Mouse (Mus musculus) gastrocnemius, adult 2 months (tissue): ENCODE results near the gene Id1. TPM values are rescaled to one million over a fixed set of nuclear protein-coding genes. Genes with fewer than 3 reads are reported as not detected.

Experiments
- DNase-seq: peaks from one replicate; pipeline ENCODE4 v3.0.0; 2022
- H3K27ac ChIP-seq: fragments of 200-600 bp; 2 replicates; pipeline ENCODE4 v1.8.1; 2022; ENCODE audit warnings: mild to moderate bottlenecking
- H3K4me3 ChIP-seq: fragments of 200-600 bp; 2 replicates; pipeline ENCODE4 v1.8.1; 2022; ENCODE audit warnings: mild to moderate bottlenecking, moderate library complexity
- CTCF ChIP-seq: fragments of 200-600 bp; IDR thresholded peaks from 2 replicates; pipeline ENCODE4 v1.8.1; 2022; ENCODE audit warnings: antibody characterized with exemption, mild to moderate bottlenecking, moderate library complexity
- intact Hi-C: fragments of 180-260 bp; cut with DNase I; formaldehyde crosslinking; loops from one replicate; pipeline ENCODE4 v1.15.1; 2025
- total RNA-seq, 2 experiments: library from RNA; stranded (reverse); gene quantifications; 2 replicates each; pipeline ENCODE4 v1.2.3; 2021

The Id1 gene
- total RNA-seq, 2 experiments from 2014 or later: 6.7 to 26.8 TPM

GRCm38 (mm10) chr2:152764172-152765044 lies 28.4 kb downstream of the Id1 start:
- TF ChIP-seq CTCF: no peak
- intact Hi-C loops: no loop called here
- no peak for DNase-seq
- peak overlapping the region; percentile 46 for H3K27ac ChIP-seq
- no peak overlapping the region for H3K4me3 ChIP-seq

GRCm38 (mm10) chr2:152765045-152765674 lies 29.1 kb downstream of the Id1 start:
- DNase-seq: no peak
- intact Hi-C loops: no loop called here
- Histone ChIP-seq H3K4me3 (no peak overlapping the region), H3K27ac (no peak overlapping the region)
- TF ChIP-seq CTCF: no peak

- Histone ChIP-seq H3K4me3 (peak overlapping the region; percentile 43), H3K27ac (peak overlapping the region; percentile 6)
- peak; percentile 93 for DNase-seq
- peak; percentile 96; the same call in 1 of the 2 replicates for TF ChIP-seq CTCF
- intact Hi-C loops: loop anchor here (1.0 to 2.0 kb wide), 2 partner anchors 64 to 70 kb away; no protein-coding TSS in a partner anchor
These were observed 30.5 kb downstream of the Id1 start for GRCm38 (mm10) chr2:152766387-152767123.

GRCm38 (mm10) chr2:152767618-152768271 lies 31.7 kb downstream of the Id1 start:
- Histone ChIP-seq H3K27ac (peak overlapping the region; percentile 3; the same call in 1 of the 2 replicates), H3K4me3 (no peak overlapping the region)
- TF ChIP-seq CTCF: peak; percentile 63
- peak; percentile 57 for DNase-seq
- intact Hi-C loops: loop anchor here (2.0 kb wide), 1 partner anchor 71 kb away; no protein-coding TSS in a partner anchor

- no peak for DNase-seq
- no peak overlapping the region for H3K4me3 ChIP-seq
- H3K27ac ChIP-seq: no peak overlapping the region
- intact Hi-C loops: no loop called here
- TF ChIP-seq CTCF: no peak
These were observed 33.6 kb downstream of the Id1 start for GRCm38 (mm10) chr2:152769677-152770076.

- intact Hi-C loops: no loop called here
- DNase-seq: no peak
- Histone ChIP-seq H3K4me3 (no peak overlapping the region), H3K27ac (no peak overlapping the region)
- TF ChIP-seq CTCF: no peak
These were observed 35.5 kb downstream of the Id1 start for GRCm38 (mm10) chr2:152771571-152771970.

- no peak for DNase-seq
- Histone ChIP-seq H3K27ac (no peak overlapping the region), H3K4me3 (no peak overlapping the region)
- intact Hi-C loops: no loop called here
- TF ChIP-seq CTCF: no peak
These were observed 36.2 kb downstream of the Id1 start for GRCm38 (mm10) chr2:152772231-152772630.

GRCm38 (mm10) chr2:152775357-152775756 lies 39.3 kb downstream of the Id1 start:
- intact Hi-C loops: no loop called here
- no peak overlapping the region for H3K27ac ChIP-seq

GRCm38 (mm10) chr2:152776019-152776418 lies 40.0 kb downstream of the Id1 start:
- no peak for DNase-seq
- intact Hi-C loops: no loop called here
- H3K27ac ChIP-seq: no peak overlapping the region
- H3K4me3 ChIP-seq: no peak overlapping the region
- no peak for TF ChIP-seq CTCF

More at GRCm38 (mm10) chr2:152775357-152775756, 39.3 kb downstream of the Id1 start:
- no peak for TF ChIP-seq CTCF
- no peak for DNase-seq
- H3K4me3 ChIP-seq: no peak overlapping the region

GRCm38 (mm10) chr2:152776435-152776834 lies 40.4 kb downstream of the Id1 start:
- TF ChIP-seq CTCF: no peak
- Histone ChIP-seq H3K27ac (no peak overlapping the region), H3K4me3 (no peak overlapping the region)
- DNase-seq: no peak
- intact Hi-C loops: no loop called here

GRCm38 (mm10) chr2:152777081-152777480 lies 41.0 kb downstream of the Id1 start:
- no peak for DNase-seq
- Histone ChIP-seq H3K4me3 (no peak overlapping the region), H3K27ac (no peak overlapping the region)
- TF ChIP-seq CTCF: no peak
- intact Hi-C loops: no loop called here

GRCm38 (mm10) chr2:152780466-152780865 lies 44.4 kb downstream of the Id1 start:
- no peak overlapping the region for H3K4me3 ChIP-seq
- intact Hi-C loops: no loop called here
- H3K27ac ChIP-seq: peak overlapping the region; percentile 53
- no peak for TF ChIP-seq CTCF
- DNase-seq: no peak
